Mouse (Mus musculus) stomach, embryonic 16.5 days (tissue): ENCODE data around the gene Suox. TPM values are rescaled to one million over a fixed set of nuclear protein-coding genes. Genes with fewer than 3 reads are reported as not detected.
"Not testable (repeated sequence)": the region's sequence is repeated elsewhere in the genome, so short reads cannot be mapped to it uniquely, and the experiment has no call there.

Source experiments
- ATAC-seq: fragments of 200-750 bp; cut with Nextera tagmentation; 2 replicates; pipeline ENCODE4 v1.8.0; 2017; ENCODE audit warnings: moderate number of reproducible peaks, moderate TSS enrichment; ENCODE audit not compliant: insufficient read depth, low FRiP score
- H3K27ac ChIP-seq: fragments of 300-500 bp; sonication (generic); 2 replicates; pipeline ENCODE4 v1.5.1; 2014; ENCODE audit warnings: low read length
- H3K27me3 ChIP-seq: fragments of 300-500 bp; sonication (generic); 2 replicates; pipeline ENCODE4 v1.6.1; 2014; ENCODE audit warnings: low read length, control low read depth, mixed read lengths; ENCODE audit not compliant: control insufficient read depth, insufficient read depth
- H3K36me3 ChIP-seq: fragments of 300-500 bp; sonication (generic); 2 replicates; pipeline ENCODE4 v1.6.1; 2014; ENCODE audit warnings: low read length; ENCODE audit not compliant: control insufficient read depth, insufficient read depth
- H3K4me1 ChIP-seq: fragments of 300-500 bp; sonication (generic); 2 replicates; pipeline ENCODE4 v1.6.1; 2014; ENCODE audit warnings: low read length, control low read depth, mixed read lengths; ENCODE audit not compliant: control insufficient read depth, insufficient read depth
- H3K4me2 ChIP-seq: fragments of 300-500 bp; sonication (generic); 2 replicates; pipeline ENCODE4 v1.6.1; 2014; ENCODE audit warnings: low read depth, low read length, mixed read lengths
- H3K4me3 ChIP-seq: fragments of 300-500 bp; sonication (generic); replicated peaks from 2 replicates; pipeline ENCODE4 v1.5.1; 2014; ENCODE audit warnings: mild to moderate bottlenecking, low read length
- H3K9ac ChIP-seq: fragments of 300-500 bp; sonication (generic); 2 replicates; pipeline ENCODE4 v1.6.1; 2014; ENCODE audit warnings: low read length
- H3K9me3 ChIP-seq: fragments of 300-500 bp; sonication (generic); replicated peaks from 2 replicates; pipeline ENCODE4 v1.6.1; 2016; ENCODE audit warnings: low read length, control low read depth; ENCODE audit not compliant: control insufficient read depth
- WGBS: fragments of 180-500 bp; shearing (Covaris S2); extraction: QIAGEN DNeasy Blood & Tissue Kit; methylation state at CpG from one replicate; pipeline ENCODE4 v1.1.7; 2014; 5-methylcytosine and 5-hydroxymethylcytosine counted together
- polyA plus RNA-seq: library from polyadenylated mRNA; unstranded; fragments of >200 nt; fragmentation: Nextera tagmentation; extraction: Ambion mirVana; gene quantifications from 2 replicates; pipeline ENCODE4 v1.2.1, GENCODE M21; 2015

Gene Suox
- 17.7 and 24.4 TPM in 2 replicates for polyA plus RNA-seq

GRCm38 (mm10) chr10:128673763-128674468, at the start of gene Suox:
TSS of gene Suox (minus strand) at chr10:128674073.
- Histone ChIP-seq H3K9me3 (no peaks in the 10 kb centered on the region), H3K36me3 (no peaks in the 10 kb centered on the region), H3K9ac (peak within 1 kb of the TSS; percentile 74), H3K27me3 (no peaks in the 10 kb centered on the region), H3K27ac (peak within 1 kb of the TSS; percentile 71), H3K4me1 (peaks cover 9% of the 10 kb centered on the region; the same call in 1 of the 2 replicates), H3K4me3 (peak within 1 kb of the TSS; percentile 76), H3K4me2 (peak within 1 kb of the TSS; percentile 90)
- peak; percentile 93 for ATAC-seq
- WGBS, result under 1% methylated on average over 60 of the region's 60 CpGs

GRCm38 (mm10) chr10:128715559-128716537, 42.0 kb upstream of the Suox start:
- H3K4me1 ChIP-seq, result no peaks in the 10 kb centered on the region
- no peak overlapping the region for H3K4me3 ChIP-seq
- no peak overlapping the region for H3K4me2 ChIP-seq
- H3K27ac ChIP-seq, result no peak overlapping the region
- H3K9ac ChIP-seq, result no peak overlapping the region
- peak; percentile 29; the same call in 1 of the 2 replicates for ATAC-seq
- H3K36me3 ChIP-seq, result no peaks in the 10 kb centered on the region
- 84% methylated on average over 19 of the region's 19 CpGs for WGBS
- no peaks in the 10 kb centered on the region for H3K9me3 ChIP-seq
- no peaks in the 10 kb centered on the region for H3K27me3 ChIP-seq

- H3K27me3 ChIP-seq, H3K9ac ChIP-seq, H3K4me3 ChIP-seq, H3K27ac ChIP-seq, ATAC-seq, H3K4me1 ChIP-seq, H3K4me2 ChIP-seq, H3K36me3 ChIP-seq, H3K9me3 ChIP-seq: not testable (repeated sequence)
- WGBS, result 97% methylated on average over 7 of the region's 7 CpGs
Measured at GRCm38 (mm10) chr10:128711318-128711717, 37.4 kb upstream of the Suox start.

- Histone ChIP-seq H3K4me1 (peaks cover 14% of the 10 kb centered on the region), H3K27me3 (no peaks in the 10 kb centered on the region), H3K27ac (peak overlapping the region; percentile 82), H3K4me3 (peak overlapping the region; percentile 97), H3K9me3 (no peaks in the 10 kb centered on the region), H3K4me2 (peak overlapping the region; percentile 75), H3K36me3 (peaks cover 8% of the 10 kb centered on the region), H3K9ac (peak overlapping the region; percentile 75)
- 4% methylated on average over 11 of the region's 11 CpGs for WGBS
- peak; percentile 12; the same call in 1 of the 2 replicates for ATAC-seq
Measured at GRCm38 (mm10) chr10:128705317-128705693, 31.4 kb upstream of the Suox start.

GRCm38 (mm10) chr10:128704491-128705316, 30.8 kb upstream of the Suox start, which contains the start of gene Cdk2:
TSS of gene Cdk2 (minus strand) at chr10:128705031.
- H3K36me3 ChIP-seq, result peaks cover 11% of the 10 kb centered on the region
- H3K27ac ChIP-seq, result peak within 1 kb of the TSS; percentile 98
- H3K4me1 ChIP-seq, result peaks cover 14% of the 10 kb centered on the region
- peak; percentile 96 for ATAC-seq
- peak within 1 kb of the TSS; percentile 91 for H3K9ac ChIP-seq
- peak within 1 kb of the TSS; percentile 97 for H3K4me3 ChIP-seq
- no peaks in the 10 kb centered on the region for H3K27me3 ChIP-seq
- no peaks in the 10 kb centered on the region for H3K9me3 ChIP-seq
- peak within 1 kb of the TSS; percentile 75 for H3K4me2 ChIP-seq
- WGBS, result 0% methylated on average over 61 of the region's 62 CpGs

- ATAC-seq, result no peak
- Histone ChIP-seq H3K9me3 (no peaks in the 10 kb centered on the region), H3K36me3 (peaks cover 15% of the 10 kb centered on the region), H3K4me1 (peaks cover 14% of the 10 kb centered on the region), H3K27me3 (no peaks in the 10 kb centered on the region), H3K4me3 (peak within 1 kb of the TSS; percentile 97), H3K9ac (peak within 1 kb of the TSS; percentile 91), H3K27ac (peak within 1 kb of the TSS; percentile 98), H3K4me2 (peak within 1 kb of the TSS; percentile 75)
- WGBS, result 14% methylated on average over 4 of the region's 4 CpGs
Measured at GRCm38 (mm10) chr10:128703895-128704294, 30.0 kb upstream of the Suox start, which contains the start of gene Pmel. TSS of gene Pmel (plus strand) at chr10:128704195.

- 72% methylated on average over 6 of the region's 6 CpGs for WGBS
- no peak for ATAC-seq
- Histone ChIP-seq H3K4me3 (no peak overlapping the region), H3K9me3 (no peaks in the 10 kb centered on the region), H3K9ac (no peak overlapping the region), H3K27me3 (no peaks in the 10 kb centered on the region), H3K4me2 (no peak overlapping the region), H3K27ac (no peak overlapping the region), H3K36me3 (peaks cover 15% of the 10 kb centered on the region), H3K4me1 (peaks cover 14% of the 10 kb centered on the region)
Measured at GRCm38 (mm10) chr10:128702328-128703007, 28.6 kb upstream of the Suox start.

GRCm38 (mm10) chr10:128700712-128701111, 26.8 kb upstream of the Suox start:
- no peak overlapping the region for H3K4me3 ChIP-seq
- no peaks in the 10 kb centered on the region for H3K9me3 ChIP-seq
- no peak for ATAC-seq
- WGBS, result 79% methylated on average over 5 of the region's 5 CpGs
- no peak overlapping the region for H3K4me2 ChIP-seq
- peaks cover 15% of the 10 kb centered on the region for H3K36me3 ChIP-seq
- no peak overlapping the region for H3K27ac ChIP-seq
- peaks cover 20% of the 10 kb centered on the region for H3K4me1 ChIP-seq
- H3K27me3 ChIP-seq, result no peaks in the 10 kb centered on the region
- no peak overlapping the region for H3K9ac ChIP-seq
